Mouse (Mus musculus): Measurements from ENCODE around the gene Crk. TPM values are rescaled to one million over a fixed set of nuclear protein-coding genes. Genes with fewer than 3 reads are reported as not detected.

Gene Crk
- total and polyA plus RNA-seq, 3 experiments: 44.1 to 98.0 (median 61.2) TPM

DNA sequence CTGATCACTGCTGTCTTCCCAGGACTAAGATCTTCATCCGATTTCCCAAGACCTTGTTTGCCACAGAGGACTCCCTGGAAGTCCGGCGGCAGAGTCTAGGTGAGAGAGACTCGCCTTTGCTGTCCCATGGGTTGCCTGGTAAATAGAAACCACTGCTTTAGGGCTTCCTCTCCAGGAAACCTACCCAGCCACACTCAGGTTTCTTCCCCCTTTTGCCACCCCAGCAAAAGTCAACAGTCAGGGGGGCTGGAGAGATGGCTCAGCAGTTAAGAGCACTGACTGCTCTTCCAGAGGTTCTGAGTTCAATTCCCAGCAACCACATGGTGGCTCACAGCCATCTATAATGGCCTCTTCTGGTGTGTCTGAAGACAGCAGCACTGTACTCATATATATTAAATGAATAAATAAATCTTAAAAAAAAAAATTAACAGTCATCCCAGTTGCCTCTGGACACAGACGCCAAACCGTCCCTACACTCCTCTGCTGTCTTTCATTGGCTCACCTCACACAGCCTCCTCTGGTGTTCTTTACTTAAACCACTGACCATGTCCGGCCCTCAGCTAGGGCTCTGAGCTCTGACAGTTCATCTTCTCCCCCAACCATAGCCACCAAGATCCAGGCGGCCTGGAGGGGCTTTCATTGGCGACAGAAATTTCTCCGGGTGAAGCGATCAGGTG, 9.7 kb upstream of the Crk start:
- no peaks in the 10 kb centered on the region for H3K9me3 ChIP-seq (replicated peaks)

DNA sequence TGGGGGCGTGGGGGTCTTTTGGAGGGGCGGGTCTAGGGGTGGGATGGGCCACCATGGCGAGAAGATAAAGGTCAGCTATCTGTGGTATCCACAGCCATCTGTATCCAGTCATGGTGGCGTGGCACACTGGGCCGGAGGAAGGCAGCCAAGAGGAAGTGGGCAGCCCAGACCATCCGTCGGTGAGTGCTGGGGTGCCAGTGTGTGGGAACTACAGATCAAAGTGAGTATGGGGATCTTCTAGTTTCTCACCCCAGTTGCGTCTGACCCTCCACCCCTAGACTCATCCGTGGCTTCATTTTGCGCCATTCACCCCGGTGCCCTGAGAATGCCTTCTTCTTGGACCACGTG, 9.2 kb upstream of the Crk start:
- H3K4me3 ChIP-seq (ENCODE audit: low read depth, low read length): no peak overlapping the region
- TF ChIP-seq CTCF (IDR thresholded peaks at IDR 0.05; ENCODE audit: low read depth, low read length) (no peak), GATA1 (IDR thresholded peaks at IDR 0.05; ENCODE audit: borderline replicate concordance, low read length) (no peak), TAL1 (conservative IDR thresholded peaks at IDR 0.05; ENCODE audit: low read depth, low read length) (no peak), POLR2AphosphoS5 (IDR thresholded peaks at IDR 0.05; ENCODE audit: insufficient replicate concordance, low read depth, low read length) (no peak), GATA2 (IDR thresholded peaks at IDR 0.05; ENCODE audit: borderline replicate concordance, low read depth, low read length) (no peak)
- ATAC-seq (ENCODE audit: extremely low read depth, insufficient number of reproducible peaks, low FRiP score, poor library complexity, severe bottlenecking): no peak
- peaks cover 17% of the 10 kb centered on the region for H3K4me1 ChIP-seq (ENCODE audit: insufficient read depth, low read depth, low read length)
- no peaks in the 10 kb centered on the region for H3K9me3 ChIP-seq (replicated peaks)
- H3K36me3 ChIP-seq (replicated peaks): peaks cover 91% of the 10 kb centered on the region
- no peak for DNase-seq (ENCODE audit: low spot score)
- H3K27me3 ChIP-seq (ENCODE audit: insufficient read depth, low read length): no peaks in the 10 kb centered on the region

More for the DNA sequence above, 9.7 kb upstream of the Crk start:
- DNase-seq (ENCODE audit: low spot score) (no peak), ATAC-seq (ENCODE audit: extremely low read depth, insufficient number of reproducible peaks, low FRiP score, poor library complexity, severe bottlenecking) (no peak)
- Histone ChIP-seq H3K4me3 (ENCODE audit: low read depth, low read length) (no peak overlapping the region), H3K4me1 (ENCODE audit: insufficient read depth, low read depth, low read length) (peaks cover 17% of the 10 kb centered on the region), H3K27me3 (ENCODE audit: insufficient read depth, low read length) (no peaks in the 10 kb centered on the region), H3K36me3 (replicated peaks) (peaks cover 94% of the 10 kb centered on the region)
- TF ChIP-seq GATA2 (IDR thresholded peaks at IDR 0.05; ENCODE audit: borderline replicate concordance, low read depth, low read length) (no peak), TAL1 (conservative IDR thresholded peaks at IDR 0.05; ENCODE audit: low read depth, low read length) (no peak), GATA1 (IDR thresholded peaks at IDR 0.05; ENCODE audit: borderline replicate concordance, low read length) (no peak), POLR2AphosphoS5 (IDR thresholded peaks at IDR 0.05; ENCODE audit: insufficient replicate concordance, low read depth, low read length) (no peak), CTCF (IDR thresholded peaks at IDR 0.05; ENCODE audit: low read depth, low read length) (no peak)

DNA sequence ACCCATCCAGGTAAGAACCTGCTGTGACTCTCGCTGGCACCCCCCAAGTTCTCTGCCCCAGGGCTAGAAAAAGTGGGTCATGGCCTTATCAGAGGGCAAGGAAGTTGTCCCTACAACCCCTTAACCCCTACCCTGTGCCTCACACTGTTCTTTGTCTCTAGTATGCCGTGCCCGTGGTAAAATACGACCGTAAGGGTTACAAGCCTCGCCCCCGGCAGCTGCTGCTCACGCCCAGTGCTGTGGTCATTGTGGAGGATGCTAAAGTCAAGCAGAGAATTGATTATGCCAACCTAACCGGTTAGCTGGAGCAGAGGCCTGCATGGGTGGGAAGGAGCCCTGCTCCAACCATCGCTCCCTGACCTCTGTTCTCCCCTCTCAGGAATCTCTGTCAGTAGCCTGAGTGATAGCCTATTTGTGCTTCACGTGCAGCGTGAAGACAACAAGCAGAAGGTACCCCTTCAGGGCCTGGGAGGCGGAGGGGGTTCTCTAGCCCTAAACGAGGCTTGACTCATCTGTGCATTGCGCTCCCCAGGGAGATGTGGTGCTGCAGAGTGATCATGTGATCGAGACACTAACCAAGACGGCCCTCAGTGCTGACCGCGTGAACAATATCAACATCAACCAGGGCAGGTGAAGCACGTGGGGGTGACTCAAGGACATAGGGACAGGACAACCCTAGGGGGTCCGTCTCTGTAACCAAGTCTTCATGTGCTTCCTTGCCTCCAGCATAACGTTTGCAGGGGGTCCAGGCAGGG, 7.5 kb upstream of the Crk start:
- peaks cover 74% of the 10 kb centered on the region for H3K36me3 ChIP-seq (replicated peaks)
- H3K4me1 ChIP-seq (ENCODE audit: insufficient read depth, low read depth, low read length): peaks cover 16% of the 10 kb centered on the region
- no peak for DNase-seq (ENCODE audit: low spot score)
- ATAC-seq (ENCODE audit: extremely low read depth, insufficient number of reproducible peaks, low FRiP score, poor library complexity, severe bottlenecking): no peak
- H3K9me3 ChIP-seq (replicated peaks): no peaks in the 10 kb centered on the region
- no peaks in the 10 kb centered on the region for H3K27me3 ChIP-seq (ENCODE audit: insufficient read depth, low read length)
- no peak for TF ChIP-seq POLR2AphosphoS5 (IDR thresholded peaks at IDR 0.05; ENCODE audit: insufficient replicate concordance, low read depth, low read length)
- TF ChIP-seq CTCF (IDR thresholded peaks at IDR 0.05; ENCODE audit: low read depth, low read length): no peak
- TF ChIP-seq TAL1 (conservative IDR thresholded peaks at IDR 0.05; ENCODE audit: low read depth, low read length): no peak
- TF ChIP-seq GATA2 (IDR thresholded peaks at IDR 0.05; ENCODE audit: borderline replicate concordance, low read depth, low read length): no peak
- no peak for TF ChIP-seq GATA1 (IDR thresholded peaks at IDR 0.05; ENCODE audit: borderline replicate concordance, low read length)
- H3K4me3 ChIP-seq (ENCODE audit: low read depth, low read length): no peak overlapping the region

DNA sequence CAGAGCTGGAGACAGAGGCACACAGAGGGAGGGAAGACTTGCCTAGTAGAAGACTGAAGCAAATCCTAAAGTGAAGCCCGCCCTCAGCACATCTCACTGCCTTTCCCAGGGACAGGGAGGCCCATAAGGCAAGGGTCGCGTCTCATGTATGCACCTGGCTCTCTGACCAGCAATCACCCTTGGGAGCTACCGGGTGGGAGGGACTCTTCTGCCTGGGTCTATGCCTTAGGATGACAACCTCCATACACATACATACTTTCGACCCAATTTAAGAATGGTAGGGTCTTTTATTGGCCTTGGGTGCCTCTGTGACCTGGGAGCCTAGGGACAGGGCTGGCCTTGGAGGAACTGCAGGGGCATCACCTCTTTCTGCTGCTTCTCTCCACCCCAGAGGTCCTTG, 5.6 kb upstream of the Crk start:
- H3K36me3 ChIP-seq (replicated peaks): peaks cover 57% of the 10 kb centered on the region
- ATAC-seq (ENCODE audit: extremely low read depth, insufficient number of reproducible peaks, low FRiP score, poor library complexity, severe bottlenecking): no peak
- peaks cover 16% of the 10 kb centered on the region for H3K4me1 ChIP-seq (ENCODE audit: insufficient read depth, low read depth, low read length)
- no peaks in the 10 kb centered on the region for H3K27me3 ChIP-seq (ENCODE audit: insufficient read depth, low read length)
- H3K4me3 ChIP-seq (ENCODE audit: low read depth, low read length): no peak overlapping the region
- no peaks in the 10 kb centered on the region for H3K9me3 ChIP-seq (replicated peaks)
- DNase-seq (ENCODE audit: low spot score): no peak
- TF ChIP-seq TAL1 (conservative IDR thresholded peaks at IDR 0.05; ENCODE audit: low read depth, low read length): no peak
- no peak for TF ChIP-seq GATA1 (IDR thresholded peaks at IDR 0.05; ENCODE audit: borderline replicate concordance, low read length)
- no peak for TF ChIP-seq CTCF (IDR thresholded peaks at IDR 0.05; ENCODE audit: low read depth, low read length)
- no peak for TF ChIP-seq GATA2 (IDR thresholded peaks at IDR 0.05; ENCODE audit: borderline replicate concordance, low read depth, low read length)
- no peak for TF ChIP-seq POLR2AphosphoS5 (IDR thresholded peaks at IDR 0.05; ENCODE audit: insufficient replicate concordance, low read depth, low read length)

DNA sequence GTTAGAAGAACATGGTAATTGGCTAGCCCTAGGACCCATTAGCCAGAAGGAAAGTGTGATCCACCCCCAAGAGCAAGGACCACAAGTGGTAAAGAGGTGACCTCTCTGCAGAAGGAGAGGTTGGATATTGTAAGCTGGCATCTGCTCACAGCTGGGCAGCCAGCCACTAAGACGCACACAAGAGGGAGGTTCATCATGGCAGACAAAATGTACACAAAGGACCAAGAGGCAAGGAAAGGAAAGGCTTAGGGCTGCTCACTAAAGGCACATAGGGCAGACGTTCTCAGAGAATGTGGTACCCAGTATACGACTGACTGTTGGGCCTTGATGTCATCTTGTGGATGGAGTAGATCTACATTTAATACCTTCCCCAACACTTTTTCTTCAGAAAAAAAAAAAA, 4.2 kb upstream of the Crk start:
- DNase-seq (ENCODE audit: low spot score) (no peak), ATAC-seq (ENCODE audit: extremely low read depth, insufficient number of reproducible peaks, low FRiP score, poor library complexity, severe bottlenecking) (no peak)
- TF ChIP-seq GATA2 (IDR thresholded peaks at IDR 0.05; ENCODE audit: borderline replicate concordance, low read depth, low read length) (no peak), CTCF (IDR thresholded peaks at IDR 0.05; ENCODE audit: low read depth, low read length) (no peak), POLR2AphosphoS5 (IDR thresholded peaks at IDR 0.05; ENCODE audit: insufficient replicate concordance, low read depth, low read length) (no peak), GATA1 (IDR thresholded peaks at IDR 0.05; ENCODE audit: borderline replicate concordance, low read length) (no peak), TAL1 (conservative IDR thresholded peaks at IDR 0.05; ENCODE audit: low read depth, low read length) (no peak)
- Histone ChIP-seq H3K4me3 (ENCODE audit: low read depth, low read length) (no peak overlapping the region), H3K4me1 (ENCODE audit: insufficient read depth, low read depth, low read length) (peaks cover 14% of the 10 kb centered on the region), H3K9me3 (replicated peaks) (no peaks in the 10 kb centered on the region), H3K27me3 (ENCODE audit: insufficient read depth, low read length) (no peaks in the 10 kb centered on the region), H3K36me3 (replicated peaks) (peaks cover 43% of the 10 kb centered on the region)

Measured in G1E (cell line).